In genomic region chr6:135271761-135272160, GRCm38 (mm10) we compare ENCODE assay signal across 25 mouse cellular contexts. TPM values are rescaled to one million over a fixed set of nuclear protein-coding genes. Genes with fewer than 3 reads are reported as not detected.
DNase-seq lines count a peak whose midpoint lies in the region; ATAC-seq and TF ChIP-seq lines count a peak whose summit lies in the region.
"Had no signal": no experiment of that assay in that cellular context is flagged by ENCODE, and none has a peak within 500 bp of the region (broad histone marks: within the 10 kb centered on the region; RNA-seq: fewer than 3 reads in every experiment).

No protein-coding gene starts in this region.

- TF ChIP-seq CTCF in lung, embryonic 14.5 days (IDR thresholded peaks at IDR 0.05; ENCODE audit: low read depth) = no peak
- TF ChIP-seq CTCF in lung, adult 2 months (IDR thresholded peaks at IDR 0.05; ENCODE audit: insufficient read depth, low read length) = no peak
- TF ChIP-seq CTCF in lung, postnatal 0 days (IDR thresholded peaks at IDR 0.05) = no peak

- H3K36me3 ChIP-seq in lung, embryonic 14.5 days (ENCODE audit: insufficient read depth) = no peaks in the 10 kb centered on the region
- no peaks in the 10 kb centered on the region for H3K36me3 ChIP-seq in lung, embryonic 15.5 days
- no peaks in the 10 kb centered on the region for H3K36me3 ChIP-seq in lung, postnatal 0 days (ENCODE audit: insufficient read depth, low read length)
- H3K36me3 ChIP-seq: G1E had no signal

- DNase-seq in heart, adult 11 months = peak; percentile 15
- DNase-seq in heart, postnatal 25 days (ENCODE audit: low spot score) = no peak
- peak; percentile 70 for DNase-seq in lung, embryonic 14.5 days
- no peak for DNase-seq in lung, postnatal 4 days
- no peak for DNase-seq in lung, adult 2 months
- peak; percentile 58 for DNase-seq in lung, postnatal 0 days (ENCODE audit: low spot score)
- no peak for DNase-seq in lung, postnatal 25 days (ENCODE audit: low spot score)
- DNase-seq: adrenal gland, adult 2 months; adrenal gland, adult 8-10 months; adrenal gland, postnatal 10 days; adrenal gland, postnatal 14 days; adrenal gland, postnatal 25 days; adrenal gland, postnatal 36 days; B cell, adult 2 months; cerebellum, adult 11 months; cerebellum, adult 11-12 months had no signal

- H3K27ac ChIP-seq in lung, embryonic 14.5 days (ENCODE audit: low read depth) = no peak overlapping the region
- no peak overlapping the region for H3K27ac ChIP-seq in lung, embryonic 15.5 days
- H3K27ac ChIP-seq in lung, postnatal 0 days (ENCODE audit: low read length) = no peak overlapping the region

- no peak overlapping the region for H3K4me2 ChIP-seq in lung, embryonic 14.5 days
- H3K4me2 ChIP-seq in lung, embryonic 15.5 days = no peak overlapping the region
- no peak overlapping the region for H3K4me2 ChIP-seq in lung, postnatal 0 days (replicated peaks; ENCODE audit: low read depth, low read length)

- peak; percentile 5; the same call in 1 of the 2 replicates for ATAC-seq in lung, embryonic 14.5 days (ENCODE audit: insufficient read depth)
- ATAC-seq in lung, embryonic 15.5 days (ENCODE audit: borderline replicate concordance, extremely low read depth, low FRiP score, low TSS enrichment) = peak; percentile 58; the same call in 1 of the 2 replicates
- ATAC-seq in lung, postnatal 0 days = peak; percentile 26
- ATAC-seq: activated CD4-positive, CD25-positive, alpha-beta regulatory T cell, adult 4 months; CD4-positive, CD25-positive, alpha-beta regulatory T cell, adult 4 months; Patski had no signal

- intact Hi-C loops in heart, postnatal 25 days (cut with DNase I) = no loop called here

- H3K9me3 ChIP-seq in lung, embryonic 14.5 days (ENCODE audit: low read depth, low read length) = no peaks in the 10 kb centered on the region
- no peaks in the 10 kb centered on the region for H3K9me3 ChIP-seq in lung, embryonic 15.5 days
- H3K9me3 ChIP-seq in lung, postnatal 0 days (ENCODE audit: low read length) = no peaks in the 10 kb centered on the region

- WGBS in lung, embryonic 14.5 days = 43% methylated on average over 2 of the region's 2 CpGs
- WGBS in lung, embryonic 15.5 days = 47% methylated on average over 2 of the region's 2 CpGs
- WGBS in lung, adult 2 months = 66% methylated on average over 2 of the region's 2 CpGs
- 53% methylated on average over 2 of the region's 2 CpGs for WGBS in lung, postnatal 0 days

- no peaks in the 10 kb centered on the region for H3K27me3 ChIP-seq in lung, embryonic 14.5 days (ENCODE audit: insufficient read depth, low read length)
- H3K27me3 ChIP-seq in lung, embryonic 15.5 days = no peaks in the 10 kb centered on the region; the same call in 1 of the 2 replicates
- no peaks in the 10 kb centered on the region for H3K27me3 ChIP-seq in lung, postnatal 0 days (replicated peaks; ENCODE audit: insufficient read depth, low read length)
- H3K27me3 ChIP-seq: CH12.LX, Patski had no signal

- peaks cover 20% of the 10 kb centered on the region for H3K4me1 ChIP-seq in lung, embryonic 14.5 days (ENCODE audit: insufficient read depth)
- peaks cover 29% of the 10 kb centered on the region for H3K4me1 ChIP-seq in lung, embryonic 15.5 days
- H3K4me1 ChIP-seq in lung, adult 2 months (ENCODE audit: control insufficient read depth, insufficient read depth, low read length) = peaks cover 2% of the 10 kb centered on the region; the same call in 1 of the 2 replicates
- H3K4me1 ChIP-seq in lung, postnatal 0 days (ENCODE audit: insufficient read depth, low read depth, low read length) = no peaks in the 10 kb centered on the region

- H3K4me3 ChIP-seq in lung, embryonic 14.5 days (ENCODE audit: low read depth, low read length) = no peak overlapping the region
- no peak overlapping the region for H3K4me3 ChIP-seq in lung, embryonic 15.5 days
- no peak overlapping the region for H3K4me3 ChIP-seq in lung, adult 2 months (replicated peaks; ENCODE audit: extremely low read depth, low read depth, low read length)
- no peak overlapping the region for H3K4me3 ChIP-seq in lung, postnatal 0 days (ENCODE audit: low read depth, low read length)

- H3K9ac ChIP-seq in lung, embryonic 14.5 days = no peak overlapping the region
- H3K9ac ChIP-seq in lung, embryonic 15.5 days = no peak overlapping the region
- H3K9ac ChIP-seq in lung, postnatal 0 days (replicated peaks; ENCODE audit: low read depth) = no peak overlapping the region

- no peak for TF ChIP-seq EP300 in lung, postnatal 0 days (IDR thresholded peaks at IDR 0.05)

- TF ChIP-seq POLR2A in lung, adult 2 months (IDR thresholded peaks at IDR 0.05; ENCODE audit: borderline replicate concordance, extremely low read depth, low read depth, low read length) = no peak

RNA-seq across cellular contexts. Expression of gene Gsg1, which starts 17.6 kb away (rescaled TPM):
- under 1 TPM; 0.34 to 0.47 TPM for total RNA-seq in heart, postnatal 25 days (2021)
- 6.0 and 7.7 TPM in 2 replicates for polyA plus RNA-seq in lung, embryonic 14.5 days (2014; fragmentation: Nextera tagmentation; extraction: Ambion mirVana)
- polyA plus RNA-seq in lung, embryonic 15.5 days (2015; fragmentation: Nextera tagmentation; extraction: Ambion mirVana) = 6.9 and 7.3 TPM in 2 replicates
- 1.4 TPM in 2 replicates for polyA plus RNA-seq in lung, adult 2 months (2012; rRNA removed)
- polyA plus RNA-seq in lung, postnatal 0 days (2015; fragmentation: Nextera tagmentation; extraction: Ambion mirVana) = 2.9 and 5.5 TPM in 2 replicates
- total RNA-seq: adrenal gland, adult 18-20 months; adrenal gland, adult 2 months; adrenal gland, adult 8-10 months; adrenal gland, postnatal 10 days; adrenal gland, postnatal 14 days; adrenal gland, postnatal 25 days; adrenal gland, postnatal 36 days; adrenal gland, postnatal 4 days; CH12.LX; G1E; MEL had no signal
- polyA plus RNA-seq: activated CD4-positive, CD25-positive, alpha-beta regulatory T cell, adult 4 months; CD4-positive, CD25-positive, alpha-beta regulatory T cell, adult 4 months; G1E had no signal

RNA-seq across cellular contexts. Expression of gene Pbp2, which starts 38.4 kb away (rescaled TPM):
- total RNA-seq in heart, postnatal 25 days (2021) = not detected
- 0.38 and 0.53 TPM in 2 replicates for polyA plus RNA-seq in lung, embryonic 14.5 days (2014; fragmentation: Nextera tagmentation; extraction: Ambion mirVana)
- 0.22 and 0.36 TPM in 2 replicates for polyA plus RNA-seq in lung, embryonic 15.5 days (2015; fragmentation: Nextera tagmentation; extraction: Ambion mirVana)
- 0.15 TPM in 1 of 2 replicates, not detected in the other for polyA plus RNA-seq in lung, adult 2 months (2012; rRNA removed)
- 0.42 and 1.6 TPM in 2 replicates for polyA plus RNA-seq in lung, postnatal 0 days (2015; fragmentation: Nextera tagmentation; extraction: Ambion mirVana)
- total RNA-seq: adrenal gland, adult 18-20 months; adrenal gland, adult 2 months; adrenal gland, adult 8-10 months; adrenal gland, postnatal 10 days; adrenal gland, postnatal 14 days; adrenal gland, postnatal 25 days; adrenal gland, postnatal 36 days; adrenal gland, postnatal 4 days; CH12.LX; G1E; MEL had no signal
- polyA plus RNA-seq: activated CD4-positive, CD25-positive, alpha-beta regulatory T cell, adult 4 months; adrenal gland, adult 2 months; CD4-positive, CD25-positive, alpha-beta regulatory T cell, adult 4 months; G1E; Patski had no signal

Comparison
In these comparisons a context has a peak if more than half of its experiments do, and no peak if none do; other contexts are left out.
1. DNase-seq: peak in heart, adult 11 months (single experiment), lung, embryonic 14.5 days (single experiment) and lung, postnatal 0 days (single experiment); none in heart, postnatal 25 days (single experiment), lung, postnatal 4 days (0 of 2), lung, adult 2 months (single experiment) and lung, postnatal 25 days (single experiment).
2. ATAC-seq: peak in every context shown above with its lines; median percentile 58 in lung, embryonic 15.5 days; 26 in lung, postnatal 0 days; 5 in lung, embryonic 14.5 days.